Mouse (Mus musculus): ENCODE results near the gene Rapgef4.

- TF ChIP-seq POLR2A (IDR thresholded peaks at IDR 0.05; ENCODE audit: low read depth, low read length) (no peak), CTCF (IDR thresholded peaks at IDR 0.05; ENCODE audit: extremely low read depth, insufficient read depth, insufficient read length, insufficient replicate concordance) (no peak)
Measured at GRCm38 (mm10) chr2:72294994-72295393, 314.0 kb downstream of the Rapgef4 start.

Measured in spleen, adult 2 months (tissue).